Mouse (Mus musculus) CH12F3 (cell line): Measurements from ENCODE around the gene Plxna4.

Experiments used
- in situ Hi-C: fragments of 300-500 bp; cut with MboI; formaldehyde crosslinking; loops from 2 replicates; pipeline ENCODE4 v1.14.3; 2020; ENCODE audit warnings: low sequenced_read_pairs

The Plxna4 gene

DNA sequence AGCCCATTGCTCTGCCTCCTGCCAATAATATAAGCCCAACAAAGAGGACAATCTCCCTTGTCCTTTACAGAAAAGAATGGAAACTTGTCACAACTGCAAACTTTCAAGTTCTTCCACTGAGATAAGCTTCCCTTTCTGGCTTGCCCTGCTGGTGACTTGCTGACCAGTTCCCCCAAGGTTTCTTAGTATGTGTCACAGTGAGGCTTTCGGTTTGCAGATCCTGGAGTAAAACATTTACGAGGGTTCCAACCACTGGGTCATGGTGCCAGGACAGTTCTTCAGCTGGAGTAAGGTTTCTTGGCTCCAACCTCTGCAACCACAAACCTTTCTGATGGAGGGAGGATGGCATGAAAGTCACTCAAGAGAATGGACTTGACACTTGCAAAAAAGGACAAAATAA is 108.2 kb downstream of the Plxna4 start:
- in situ Hi-C loops = no loop called here

GRCm38 (mm10) chr6:32479193-32479758 is 108.7 kb downstream of the Plxna4 start:
- in situ Hi-C loops = no loop called here

GRCm38 (mm10) chr6:32475958-32476357 is 112.0 kb downstream of the Plxna4 start:
- in situ Hi-C loops = no loop called here

GRCm38 (mm10) chr6:32472062-32472461 is 115.9 kb downstream of the Plxna4 start:
- in situ Hi-C loops = no loop called here

DNA sequence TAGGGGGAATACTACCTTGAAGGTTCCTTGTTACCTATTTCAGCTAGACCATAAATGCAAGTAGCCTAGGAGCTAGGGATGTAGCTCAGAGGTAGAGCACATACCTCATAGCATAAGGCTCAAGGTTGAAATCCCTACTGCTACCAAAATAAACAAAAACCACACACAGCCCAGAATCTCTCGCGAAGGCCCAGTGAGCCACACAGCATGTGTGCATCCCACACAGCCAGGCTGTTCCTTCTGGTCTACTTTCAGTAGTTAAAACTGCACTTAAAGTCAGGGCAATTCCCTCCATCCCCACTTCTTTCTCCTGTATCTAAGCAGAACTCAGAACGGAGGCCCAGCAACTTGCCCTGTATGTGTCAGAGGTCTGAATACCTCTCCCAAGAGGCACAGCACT is 116.4 kb downstream of the Plxna4 start:
- in situ Hi-C loops = no loop called here

GRCm38 (mm10) chr6:32469196-32469595 is 118.8 kb downstream of the Plxna4 start:
- in situ Hi-C loops = no loop called here

DNA sequence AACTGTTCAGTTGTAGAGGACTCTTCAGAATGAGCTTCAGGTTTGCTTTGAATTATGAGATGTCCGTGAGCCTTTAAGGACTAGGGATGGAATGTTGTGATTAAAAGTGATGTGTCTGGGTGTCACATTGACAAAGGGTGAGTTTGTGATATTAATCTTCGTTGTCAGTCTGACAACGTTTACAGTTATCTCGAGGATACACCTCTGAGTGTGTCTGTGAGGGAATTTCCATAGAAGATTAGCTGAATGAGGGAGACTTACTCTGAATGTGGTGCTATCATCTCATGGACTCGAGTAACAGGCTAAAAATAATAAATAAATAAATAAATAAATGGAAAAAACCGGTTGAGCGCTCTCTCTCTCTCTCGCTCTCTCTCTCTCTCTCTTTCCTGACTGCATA is 122.9 kb downstream of the Plxna4 start:
- in situ Hi-C loops = no loop called here

GRCm38 (mm10) chr6:32464637-32465036 is 123.4 kb downstream of the Plxna4 start:
- in situ Hi-C loops = no loop called here

- in situ Hi-C loops = no loop called here
Measured at GRCm38 (mm10) chr6:32464046-32464445, 123.9 kb downstream of the Plxna4 start.

- in situ Hi-C loops = no loop called here
Measured at GRCm38 (mm10) chr6:32460400-32460799, 127.6 kb downstream of the Plxna4 start.

DNA sequence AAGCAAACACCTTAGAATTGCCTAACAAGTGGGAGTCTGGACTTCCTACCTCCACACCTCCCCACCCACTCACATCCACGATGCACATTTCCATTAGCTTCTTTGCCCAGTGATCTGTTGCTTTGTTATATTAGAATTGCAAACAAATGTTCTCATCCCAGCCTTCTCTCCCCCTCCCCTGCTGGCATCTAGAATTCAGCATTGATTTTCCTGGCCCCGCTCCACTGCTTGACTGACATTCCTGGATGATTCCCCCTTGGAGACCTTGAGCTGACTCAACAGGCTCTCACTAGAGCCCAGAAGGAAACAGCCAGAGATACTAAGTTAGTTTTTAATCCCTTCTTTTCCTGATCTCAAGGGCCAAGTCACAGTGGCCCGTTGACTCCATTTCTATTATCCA is 131.4 kb downstream of the Plxna4 start:
- in situ Hi-C loops = no loop called here

GRCm38 (mm10) chr6:32451851-32452250 is 136.1 kb downstream of the Plxna4 start:
- in situ Hi-C loops = no loop called here

DNA sequence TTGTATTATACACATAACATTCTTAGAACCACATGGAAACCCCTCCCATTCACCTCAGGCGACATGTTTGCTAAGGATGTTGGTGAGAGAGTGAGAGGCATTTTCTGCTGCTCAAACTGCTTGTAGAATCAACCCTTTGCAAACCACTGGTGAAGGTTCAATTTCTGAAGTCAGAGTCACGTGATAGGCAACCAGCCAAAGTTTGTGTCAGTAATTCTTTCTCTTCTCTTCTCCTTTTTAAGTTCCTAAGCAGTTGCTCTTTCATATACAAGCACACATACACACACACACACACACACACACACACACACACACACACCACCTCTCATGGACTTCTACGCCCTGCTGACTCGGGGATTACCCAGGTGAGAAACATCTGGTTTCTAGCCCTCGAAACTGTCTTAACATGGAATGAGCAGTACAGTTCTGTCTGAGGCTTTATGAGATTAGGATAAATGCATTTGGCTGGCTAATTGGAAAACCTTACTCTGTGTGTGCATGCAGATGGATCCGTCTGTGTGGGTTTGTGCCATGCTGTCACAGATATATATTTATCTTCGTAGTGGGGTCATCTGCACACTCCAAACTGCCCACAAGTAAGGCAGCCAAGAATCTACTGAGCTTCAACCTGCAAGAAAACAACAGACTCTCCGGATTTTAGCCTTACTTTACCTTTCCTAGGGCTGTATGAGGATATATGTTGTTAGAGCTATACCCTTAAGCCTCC is 138.6 kb downstream of the Plxna4 start:
- in situ Hi-C loops = no loop called here

- in situ Hi-C loops = no loop called here
Measured at GRCm38 (mm10) chr6:32448787-32449186, 139.2 kb downstream of the Plxna4 start.

GRCm38 (mm10) chr6:32446276-32446675 is 141.7 kb downstream of the Plxna4 start:
- in situ Hi-C loops = no loop called here

GRCm38 (mm10) chr6:32445246-32445645 is 142.7 kb downstream of the Plxna4 start:
- in situ Hi-C loops = no loop called here

GRCm38 (mm10) chr6:32444393-32444792 is 143.6 kb downstream of the Plxna4 start:
- in situ Hi-C loops = no loop called here

GRCm38 (mm10) chr6:32443679-32444078 is 144.3 kb downstream of the Plxna4 start:
- in situ Hi-C loops = no loop called here

- in situ Hi-C loops = no loop called here
Measured at GRCm38 (mm10) chr6:32439434-32439833, 148.6 kb downstream of the Plxna4 start.

- in situ Hi-C loops = no loop called here
Measured at GRCm38 (mm10) chr6:32437219-32437618, 150.8 kb downstream of the Plxna4 start.

GRCm38 (mm10) chr6:32423124-32423523 is 164.9 kb downstream of the Plxna4 start:
- in situ Hi-C loops = no loop called here

DNA sequence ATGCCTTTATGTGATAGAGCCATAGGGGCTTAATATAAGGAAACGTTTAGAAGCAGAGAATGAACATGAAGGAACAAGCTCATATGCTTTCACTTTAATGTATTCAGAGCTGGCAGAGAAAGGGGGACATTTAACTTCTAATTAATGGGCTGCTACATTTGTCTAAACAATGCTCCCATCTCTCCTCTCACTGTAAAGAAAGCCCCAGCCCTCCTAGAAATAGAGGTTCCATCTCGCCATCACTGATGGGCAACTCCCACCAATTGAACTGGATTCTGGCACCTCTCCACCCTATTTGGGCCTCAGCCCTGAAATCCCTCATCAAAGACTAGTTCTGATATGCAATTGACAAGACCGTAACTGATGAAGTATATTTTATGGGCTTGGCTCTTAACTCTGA is 167.4 kb downstream of the Plxna4 start:
- in situ Hi-C loops = no loop called here

DNA sequence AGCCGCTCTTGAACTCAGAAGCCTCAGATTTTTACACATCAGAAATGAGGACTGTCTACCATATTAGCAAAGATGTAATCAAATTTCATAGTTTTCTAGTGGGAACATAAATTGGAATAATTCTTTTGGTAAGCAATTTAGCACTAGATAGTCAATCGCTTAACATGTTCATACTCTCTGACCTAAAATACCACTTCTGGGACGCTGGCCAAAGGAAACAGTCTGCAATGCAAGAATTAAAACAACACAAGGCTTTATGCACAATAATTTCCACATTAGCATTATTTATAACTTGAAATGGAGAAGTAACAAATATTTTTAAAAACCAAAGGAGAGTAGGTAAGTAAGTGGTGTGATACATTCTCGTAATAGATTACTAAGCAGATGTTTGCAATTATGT is 170.6 kb downstream of the Plxna4 start:
- in situ Hi-C loops = no loop called here
